Mouse (Mus musculus) stomach, embryonic 14.5 days (tissue): ENCODE data around the gene Ercc2. TPM values are rescaled to one million over a fixed set of nuclear protein-coding genes. Genes with fewer than 3 reads are reported as not detected.

Experiments used
- ATAC-seq: fragments of 200-750 bp; cut with Nextera tagmentation; 2 replicates; pipeline ENCODE4 v1.8.0; 2017; ENCODE audit warnings: low read depth, moderate TSS enrichment; ENCODE audit not compliant: insufficient number of reproducible peaks, insufficient read depth, low FRiP score
- H3K27ac ChIP-seq: fragments of 300-500 bp; sonication (generic); 2 replicates; pipeline ENCODE4 v1.5.1; 2014; ENCODE audit warnings: mild to moderate bottlenecking, low read length, moderate library complexity, mixed read lengths
- H3K27me3 ChIP-seq: fragments of 300-500 bp; sonication (generic); 2 replicates; pipeline ENCODE4 v1.6.1; 2014; ENCODE audit warnings: low read length, control low read depth, mixed read lengths; ENCODE audit not compliant: control insufficient read depth, insufficient read depth
- H3K36me3 ChIP-seq: fragments of 300-500 bp; sonication (generic); 2 replicates; pipeline ENCODE4 v1.6.1; 2014; ENCODE audit warnings: mild to moderate bottlenecking, control low read depth, low read length, moderate library complexity, mixed read lengths; ENCODE audit not compliant: control insufficient read depth, insufficient read depth
- H3K4me1 ChIP-seq: fragments of 300-500 bp; sonication (generic); 2 replicates; pipeline ENCODE4 v1.6.1; 2014; ENCODE audit warnings: low read length, control low read depth, mixed read lengths; ENCODE audit not compliant: control insufficient read depth, insufficient read depth
- H3K4me2 ChIP-seq: fragments of 300-500 bp; sonication (generic); replicated peaks from 2 replicates; pipeline ENCODE4 v1.6.1; 2014; ENCODE audit warnings: low read depth, low read length, control low read depth
- H3K4me3 ChIP-seq: fragments of 300-500 bp; sonication (generic); 2 replicates; pipeline ENCODE4 v1.5.1; 2014; ENCODE audit warnings: low read depth, low read length, control low read depth
- H3K9ac ChIP-seq: fragments of 300-500 bp; sonication (generic); replicated peaks from 2 replicates; pipeline ENCODE4 v1.6.1; 2014; ENCODE audit warnings: low read depth, mild to moderate bottlenecking, control low read depth, low read length, moderate library complexity, mixed read lengths
- H3K9me3 ChIP-seq: fragments of 300-500 bp; sonication (generic); 2 replicates; pipeline ENCODE4 v1.6.1; 2016; ENCODE audit warnings: low read depth, low read length, control low read depth; ENCODE audit not compliant: control insufficient read depth
- WGBS: fragments of 180-500 bp; shearing (Covaris S2); extraction: QIAGEN DNeasy Blood & Tissue Kit; methylation state at CpG from one replicate; pipeline ENCODE4 v1.1.7; 2014; 5-methylcytosine and 5-hydroxymethylcytosine counted together
- polyA plus RNA-seq: library from polyadenylated mRNA; unstranded; fragments of >200 nt; fragmentation: Nextera tagmentation; extraction: Ambion mirVana; gene quantifications from 2 replicates; pipeline ENCODE4 v1.2.1, GENCODE M21; 2014

The Ercc2 gene
- polyA plus RNA-seq, 1 experiment from 2014 or later = 8.8 TPM

DNA sequence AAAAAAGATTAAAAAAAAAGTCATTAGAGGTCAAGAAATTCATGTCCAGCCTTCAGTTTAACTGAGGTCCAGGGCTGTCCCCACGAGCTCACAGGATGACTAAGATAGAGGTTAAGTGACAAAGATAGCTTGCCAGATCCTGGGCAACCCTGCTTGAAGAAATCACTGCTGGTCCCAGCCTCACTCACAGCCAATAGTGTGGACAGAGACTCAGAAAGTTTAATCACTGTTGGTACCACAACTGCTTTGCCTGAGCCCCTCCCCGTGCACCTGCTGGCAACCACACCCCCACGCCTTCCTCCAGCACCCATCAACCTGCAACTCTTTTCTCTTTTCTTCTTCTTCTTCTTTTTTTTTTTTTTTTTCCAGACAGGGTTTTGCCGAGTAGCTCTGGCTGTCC, 42.2 kb downstream of the Ercc2 start:
- Histone ChIP-seq H3K4me3 (no peak overlapping the region), H3K9ac (no peak overlapping the region), H3K27me3 (peaks cover 9% of the 10 kb centered on the region), H3K4me2 (no peak overlapping the region), H3K9me3 (no peaks in the 10 kb centered on the region), H3K4me1 (no peaks in the 10 kb centered on the region), H3K36me3 (peaks cover 32% of the 10 kb centered on the region), H3K27ac (no peak overlapping the region)
- no peak for ATAC-seq
- WGBS = 53% methylated on average over 4 of the region's 4 CpGs

GRCm38 (mm10) chr7:19426349-19426748, 44.5 kb downstream of the Ercc2 start:
- Histone ChIP-seq H3K4me2 (no peak overlapping the region), H3K9me3 (no peaks in the 10 kb centered on the region), H3K36me3 (peaks cover 55% of the 10 kb centered on the region), H3K27me3 (no peaks in the 10 kb centered on the region), H3K4me3 (no peak overlapping the region), H3K9ac (no peak overlapping the region), H3K4me1 (no peaks in the 10 kb centered on the region), H3K27ac (no peak overlapping the region)
- WGBS = 81% methylated on average over 6 of the region's 6 CpGs
- no peak for ATAC-seq

GRCm38 (mm10) chr7:19426888-19427287, 45.1 kb downstream of the Ercc2 start:
- no peak overlapping the region for H3K4me3 ChIP-seq
- H3K27ac ChIP-seq = no peak overlapping the region
- no peak for ATAC-seq
- peaks cover 61% of the 10 kb centered on the region for H3K36me3 ChIP-seq
- no peaks in the 10 kb centered on the region for H3K9me3 ChIP-seq
- no peaks in the 10 kb centered on the region for H3K27me3 ChIP-seq
- H3K4me2 ChIP-seq = no peak overlapping the region
- WGBS = 92% methylated on average over 6 of the region's 6 CpGs
- no peak overlapping the region for H3K9ac ChIP-seq
- H3K4me1 ChIP-seq = no peaks in the 10 kb centered on the region

DNA sequence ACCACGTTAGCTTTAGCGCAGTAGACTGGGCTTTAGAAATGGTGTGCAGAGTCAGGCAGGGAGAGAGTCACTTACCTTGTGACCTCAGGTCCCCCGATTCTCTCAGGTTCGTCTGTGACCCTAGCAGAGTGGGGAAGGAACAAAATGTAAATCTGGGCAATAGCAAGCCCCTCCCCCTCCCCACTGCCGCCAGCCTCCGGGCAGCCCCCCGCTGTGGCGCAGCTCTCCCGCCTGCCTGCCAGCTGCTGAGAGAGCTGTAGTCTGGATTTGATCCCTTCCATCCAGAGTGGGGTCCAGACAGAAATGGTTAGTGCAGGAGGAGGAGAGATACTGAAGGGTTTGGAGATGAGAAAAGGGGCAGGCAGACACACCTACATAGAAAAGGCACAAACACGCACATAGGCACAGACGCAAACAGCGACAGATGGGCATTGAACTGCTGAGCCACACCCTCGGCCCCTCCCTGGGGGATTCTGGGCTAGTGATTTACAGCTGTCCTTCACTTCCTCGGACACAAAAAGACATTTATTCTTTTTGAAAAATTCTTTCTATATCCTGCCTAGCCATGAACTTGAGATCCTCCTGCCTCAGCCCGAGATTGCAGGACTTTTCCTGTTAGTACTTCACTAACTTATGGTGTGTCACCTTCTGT, 46.3 kb downstream of the Ercc2 start:
- H3K27ac ChIP-seq = no peak overlapping the region
- WGBS = 76% methylated on average over 15 of the region's 15 CpGs
- no peak for ATAC-seq
- no peak overlapping the region for H3K9ac ChIP-seq
- peaks cover 73% of the 10 kb centered on the region for H3K36me3 ChIP-seq
- H3K9me3 ChIP-seq = no peaks in the 10 kb centered on the region; the same call in 1 of the 2 replicates
- no peak overlapping the region for H3K4me3 ChIP-seq
- no peak overlapping the region for H3K4me2 ChIP-seq
- no peaks in the 10 kb centered on the region for H3K27me3 ChIP-seq
- H3K4me1 ChIP-seq = no peaks in the 10 kb centered on the region

- H3K9me3 ChIP-seq = no peaks in the 10 kb centered on the region; the same call in 1 of the 2 replicates
These were observed 47.9 kb downstream of the Ercc2 start for GRCm38 (mm10) chr7:19429726-19430125.

DNA sequence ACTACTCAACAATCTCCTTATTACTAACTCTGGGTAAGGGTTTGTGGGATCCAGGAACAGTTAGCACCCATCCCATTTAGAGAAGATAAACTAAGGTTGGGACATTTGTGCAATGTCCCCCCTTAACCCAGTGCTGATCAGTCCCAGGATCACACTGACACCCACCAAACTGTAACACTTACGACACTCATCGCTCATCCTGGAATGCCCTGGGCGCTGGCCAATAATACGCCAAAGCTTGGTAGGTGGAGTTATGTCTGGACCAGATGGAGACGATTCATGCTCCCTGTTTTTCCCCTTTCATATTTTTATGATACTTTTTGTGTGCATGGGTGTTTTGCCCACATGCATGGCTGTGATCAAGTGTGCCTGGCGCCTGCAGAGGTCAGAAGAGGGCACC, 48.6 kb downstream of the Ercc2 start:
- Histone ChIP-seq H3K27me3 (no peaks in the 10 kb centered on the region), H3K4me2 (no peak overlapping the region), H3K36me3 (peaks cover 90% of the 10 kb centered on the region), H3K9me3 (no peaks in the 10 kb centered on the region; the same call in 1 of the 2 replicates), H3K9ac (no peak overlapping the region), H3K27ac (no peak overlapping the region), H3K4me1 (no peaks in the 10 kb centered on the region), H3K4me3 (no peak overlapping the region)
- no peak for ATAC-seq
- 85% methylated on average over 6 of the region's 6 CpGs for WGBS

More at GRCm38 (mm10) chr7:19429726-19430125, 47.9 kb downstream of the Ercc2 start:
- H3K4me2 ChIP-seq = no peak overlapping the region
- no peaks in the 10 kb centered on the region for H3K4me1 ChIP-seq
- 76% methylated on average over 8 of the region's 8 CpGs for WGBS
- ATAC-seq = no peak
- H3K27ac ChIP-seq = no peak overlapping the region
- H3K27me3 ChIP-seq = no peaks in the 10 kb centered on the region
- no peak overlapping the region for H3K4me3 ChIP-seq
- H3K9ac ChIP-seq = no peak overlapping the region
- peaks cover 89% of the 10 kb centered on the region for H3K36me3 ChIP-seq

DNA sequence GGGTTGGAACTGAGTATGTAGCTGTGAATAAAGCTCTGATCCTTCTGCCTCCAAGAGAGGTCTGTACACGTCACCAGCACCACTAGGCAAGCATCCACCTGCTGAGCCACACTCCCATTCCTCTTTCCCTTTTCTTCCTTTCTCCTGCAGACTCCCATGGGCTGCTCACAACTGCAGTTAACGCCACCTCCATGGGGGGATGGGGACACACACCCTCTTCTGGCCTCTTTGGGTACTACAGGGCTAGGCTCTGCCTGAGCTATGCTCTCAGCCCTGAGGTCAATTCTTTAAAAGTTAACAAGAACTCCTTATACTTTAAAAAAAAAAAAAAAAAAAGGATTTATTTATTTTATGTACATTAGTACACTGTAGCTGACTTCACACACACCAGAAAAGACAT, 50.7 kb downstream of the Ercc2 start:
- 100% methylated on average over 2 of the region's 2 CpGs for WGBS
- H3K36me3 ChIP-seq = peaks cover 98% of the 10 kb centered on the region
- no peak overlapping the region for H3K4me2 ChIP-seq
- H3K4me3 ChIP-seq = no peak overlapping the region
- no peak overlapping the region for H3K9ac ChIP-seq
- H3K9me3 ChIP-seq = no peaks in the 10 kb centered on the region; the same call in 1 of the 2 replicates
- H3K27ac ChIP-seq = no peak overlapping the region
- no peak for ATAC-seq
- no peaks in the 10 kb centered on the region for H3K27me3 ChIP-seq
- H3K4me1 ChIP-seq = no peaks in the 10 kb centered on the region

DNA sequence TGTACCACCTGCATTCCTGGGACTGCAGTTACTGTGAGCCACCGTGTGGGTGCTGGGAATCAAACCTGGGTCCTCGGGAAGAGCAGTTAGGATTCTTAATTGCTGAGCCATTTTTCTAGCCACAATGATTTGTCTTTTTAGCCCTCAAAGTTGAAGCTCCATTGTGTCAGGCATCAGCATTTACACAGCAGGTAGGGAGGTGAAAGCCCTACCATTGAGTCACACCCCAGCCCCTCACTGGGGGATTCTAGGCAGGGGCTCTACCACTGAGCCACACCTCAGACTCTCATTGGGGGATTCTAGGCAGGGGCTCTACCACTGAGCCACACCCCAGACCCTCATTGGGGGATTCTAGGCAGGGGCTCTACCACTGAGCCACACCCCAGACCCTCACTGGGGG, 54.5 kb downstream of the Ercc2 start:
- Histone ChIP-seq H3K9ac (no peak overlapping the region), H3K4me3 (no peak overlapping the region), H3K27ac (no peak overlapping the region), H3K9me3 (no peaks in the 10 kb centered on the region; the same call in 1 of the 2 replicates), H3K27me3 (no peaks in the 10 kb centered on the region), H3K36me3 (peaks cover 81% of the 10 kb centered on the region), H3K4me1 (no peaks in the 10 kb centered on the region), H3K4me2 (no peak overlapping the region)
- ATAC-seq = no peak
- 88% methylated on average over 2 of the region's 2 CpGs for WGBS

- H3K36me3 ChIP-seq = peaks cover 81% of the 10 kb centered on the region
- no peak overlapping the region for H3K4me2 ChIP-seq
- no peak for ATAC-seq
- WGBS = 88% methylated on average over 9 of the region's 9 CpGs
- no peak overlapping the region for H3K4me3 ChIP-seq
- no peaks in the 10 kb centered on the region for H3K4me1 ChIP-seq
- no peak overlapping the region for H3K9ac ChIP-seq
- no peaks in the 10 kb centered on the region; the same call in 1 of the 2 replicates for H3K9me3 ChIP-seq
- H3K27ac ChIP-seq = no peak overlapping the region
- no peaks in the 10 kb centered on the region for H3K27me3 ChIP-seq
These were observed 55.2 kb downstream of the Ercc2 start for GRCm38 (mm10) chr7:19437048-19437447.
